Mouse (Mus musculus): Measurements from ENCODE around the gene Hoxa7. TPM values are rescaled to one million over a fixed set of nuclear protein-coding genes. Genes with fewer than 3 reads are reported as not detected.

The Hoxa7 gene
- polyA plus RNA-seq, 1 experiment from 2014 or later, result 0.34 TPM

DNA sequence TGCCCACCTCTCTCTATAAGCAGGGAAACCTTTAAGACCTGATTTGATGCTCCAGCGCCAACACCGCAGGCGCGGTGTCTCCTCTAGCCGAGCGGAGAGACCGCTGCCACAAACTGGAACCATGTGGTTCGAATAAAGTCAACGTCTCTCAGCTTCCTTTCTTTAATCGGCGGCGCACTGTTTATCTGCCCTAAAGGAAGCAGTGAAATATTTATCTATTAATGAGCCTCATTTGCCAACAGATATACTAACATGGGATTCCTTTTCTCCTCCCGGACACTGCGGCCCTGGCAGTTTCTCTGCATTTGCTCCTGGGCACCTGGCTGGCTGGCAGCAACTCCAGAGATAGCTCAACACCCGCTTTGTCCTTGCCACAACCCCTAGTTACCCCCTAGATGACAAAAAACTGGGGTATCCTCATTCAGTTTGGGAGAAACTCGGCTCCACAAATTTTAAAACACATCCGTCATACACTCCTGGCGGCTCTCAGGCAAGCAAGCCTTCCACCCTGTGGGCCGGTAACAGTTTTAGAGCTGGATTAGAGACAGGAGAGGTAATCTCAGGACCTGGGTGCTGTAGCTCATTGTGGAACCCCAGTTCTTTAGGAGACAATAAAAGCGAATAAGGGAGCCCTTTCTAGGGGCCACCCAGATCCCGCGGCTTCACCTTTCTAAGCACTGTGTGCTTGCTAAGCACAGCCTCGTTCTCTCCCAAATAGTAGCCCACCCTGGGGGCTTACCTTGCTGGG is 3.6 kb downstream of the Hoxa7 start:
- Histone ChIP-seq H3K4me3 (ENCODE audit: low read depth, low read length) (peak overlapping the region; percentile 14; the same call in 1 of the 2 replicates), H3K9me3 (replicated peaks; ENCODE audit: control insufficient read depth, low read length) (no peaks in the 10 kb centered on the region), H3K4me1 (ENCODE audit: control insufficient read depth, insufficient read depth, low read length) (no peaks in the 10 kb centered on the region; the same call in 1 of the 2 replicates), H3K27me3 (ENCODE audit: control insufficient read depth, insufficient read depth, low read length) (peaks cover 94% of the 10 kb centered on the region), H3K27ac (replicated peaks; ENCODE audit: low read depth, low read length) (no peak overlapping the region), H3K9ac (replicated peaks; ENCODE audit: low read length) (no peak overlapping the region), H3K4me2 (ENCODE audit: low read depth, low read length) (no peak overlapping the region; the same call in 1 of the 2 replicates), H3K36me3 (replicated peaks; ENCODE audit: control insufficient read depth, insufficient read depth, low read depth, low read length) (no peaks in the 10 kb centered on the region)
- ATAC-seq (replicated peaks; ENCODE audit: insufficient number of reproducible peaks, low FRiP score, low TSS enrichment, low read depth), result no peak
- 3% methylated on average over 23 of the region's 23 CpGs for WGBS
- no peak for DNase-seq (ENCODE audit: low spot score)

DNA sequence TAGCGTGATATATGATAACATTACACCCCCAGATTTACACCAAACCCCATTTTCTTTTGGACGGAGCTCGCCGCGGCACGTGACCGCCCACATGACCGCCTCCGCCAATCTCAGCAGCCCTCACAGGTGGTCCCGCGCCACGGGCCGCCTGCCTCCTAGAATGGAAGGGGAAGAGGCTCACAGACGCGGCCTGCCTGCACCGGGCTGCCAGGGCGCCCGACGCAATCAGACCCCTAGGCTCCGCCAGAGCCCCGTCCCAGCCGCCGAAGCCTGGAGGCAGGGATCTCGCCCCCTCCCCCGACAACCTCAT is 4.2 kb downstream of the Hoxa7 start:
- no peaks in the 10 kb centered on the region for H3K36me3 ChIP-seq (replicated peaks; ENCODE audit: control insufficient read depth, insufficient read depth, low read depth, low read length)
- under 1% methylated on average over 25 of the region's 25 CpGs for WGBS
- H3K9ac ChIP-seq (replicated peaks; ENCODE audit: low read length), result no peak overlapping the region
- no peak for ATAC-seq (replicated peaks; ENCODE audit: insufficient number of reproducible peaks, low FRiP score, low TSS enrichment, low read depth)
- peak overlapping the region; percentile 14; the same call in 1 of the 2 replicates for H3K4me3 ChIP-seq (ENCODE audit: low read depth, low read length)
- peak overlapping the region; percentile 31 for H3K4me2 ChIP-seq (ENCODE audit: low read depth, low read length)
- H3K27me3 ChIP-seq (ENCODE audit: control insufficient read depth, insufficient read depth, low read length), result peaks cover 94% of the 10 kb centered on the region
- no peaks in the 10 kb centered on the region; the same call in 1 of the 2 replicates for H3K4me1 ChIP-seq (ENCODE audit: control insufficient read depth, insufficient read depth, low read length)
- H3K27ac ChIP-seq (replicated peaks; ENCODE audit: low read depth, low read length), result no peak overlapping the region
- H3K9me3 ChIP-seq (replicated peaks; ENCODE audit: control insufficient read depth, low read length), result no peaks in the 10 kb centered on the region
- DNase-seq (ENCODE audit: low spot score), result peak; percentile 76

DNA sequence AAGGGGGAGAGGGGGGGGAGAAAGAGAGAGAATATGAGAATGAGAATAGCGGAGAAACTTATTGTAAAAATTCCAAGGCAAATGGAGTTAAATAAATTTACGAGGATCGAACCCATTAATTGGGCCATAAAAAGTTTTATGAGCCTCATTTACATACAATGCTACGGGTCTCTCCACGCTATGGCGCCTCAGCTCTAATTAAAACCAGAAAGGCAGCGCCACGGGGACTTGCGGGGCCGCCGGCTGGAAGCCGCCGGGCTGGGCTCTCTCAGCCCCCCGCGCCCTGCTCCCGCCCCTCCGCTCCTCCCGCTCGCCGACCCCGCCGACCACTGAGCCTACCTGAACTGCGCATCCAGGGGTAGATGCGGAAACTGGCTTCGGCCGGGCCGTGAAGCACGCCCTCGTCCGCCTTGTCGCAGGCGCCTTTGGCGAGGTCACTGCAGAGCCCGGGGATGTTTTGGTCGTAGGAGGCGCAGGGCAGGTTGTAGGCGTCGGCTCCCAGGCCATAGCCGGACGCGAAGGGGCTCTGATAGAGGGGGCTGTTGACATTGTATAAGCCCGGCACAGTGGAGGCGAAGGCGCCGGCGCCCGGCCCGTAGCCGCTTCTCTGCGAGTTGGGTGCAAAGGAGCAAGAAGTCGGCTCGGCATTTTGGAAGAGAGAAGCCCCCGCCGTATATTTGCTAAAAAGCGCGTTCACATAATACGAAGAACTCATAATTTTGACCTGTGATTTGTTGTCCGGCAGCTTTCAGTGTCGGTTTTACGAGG is 4.8 kb downstream of the Hoxa7 start:
- Histone ChIP-seq H3K36me3 (replicated peaks; ENCODE audit: control insufficient read depth, insufficient read depth, low read depth, low read length) (no peaks in the 10 kb centered on the region), H3K4me2 (ENCODE audit: low read depth, low read length) (peak overlapping the region; percentile 31), H3K4me1 (ENCODE audit: control insufficient read depth, insufficient read depth, low read length) (no peaks in the 10 kb centered on the region; the same call in 1 of the 2 replicates), H3K27ac (replicated peaks; ENCODE audit: low read depth, low read length) (no peak overlapping the region), H3K27me3 (ENCODE audit: control insufficient read depth, insufficient read depth, low read length) (peaks cover 94% of the 10 kb centered on the region), H3K9me3 (replicated peaks; ENCODE audit: control insufficient read depth, low read length) (no peaks in the 10 kb centered on the region), H3K4me3 (ENCODE audit: low read depth, low read length) (peak overlapping the region; percentile 14), H3K9ac (replicated peaks; ENCODE audit: low read length) (no peak overlapping the region)
- DNase-seq (ENCODE audit: low spot score) (no peak), ATAC-seq (replicated peaks; ENCODE audit: insufficient number of reproducible peaks, low FRiP score, low TSS enrichment, low read depth) (no peak)
- 3% methylated on average over 60 of the region's 60 CpGs for WGBS

DNA sequence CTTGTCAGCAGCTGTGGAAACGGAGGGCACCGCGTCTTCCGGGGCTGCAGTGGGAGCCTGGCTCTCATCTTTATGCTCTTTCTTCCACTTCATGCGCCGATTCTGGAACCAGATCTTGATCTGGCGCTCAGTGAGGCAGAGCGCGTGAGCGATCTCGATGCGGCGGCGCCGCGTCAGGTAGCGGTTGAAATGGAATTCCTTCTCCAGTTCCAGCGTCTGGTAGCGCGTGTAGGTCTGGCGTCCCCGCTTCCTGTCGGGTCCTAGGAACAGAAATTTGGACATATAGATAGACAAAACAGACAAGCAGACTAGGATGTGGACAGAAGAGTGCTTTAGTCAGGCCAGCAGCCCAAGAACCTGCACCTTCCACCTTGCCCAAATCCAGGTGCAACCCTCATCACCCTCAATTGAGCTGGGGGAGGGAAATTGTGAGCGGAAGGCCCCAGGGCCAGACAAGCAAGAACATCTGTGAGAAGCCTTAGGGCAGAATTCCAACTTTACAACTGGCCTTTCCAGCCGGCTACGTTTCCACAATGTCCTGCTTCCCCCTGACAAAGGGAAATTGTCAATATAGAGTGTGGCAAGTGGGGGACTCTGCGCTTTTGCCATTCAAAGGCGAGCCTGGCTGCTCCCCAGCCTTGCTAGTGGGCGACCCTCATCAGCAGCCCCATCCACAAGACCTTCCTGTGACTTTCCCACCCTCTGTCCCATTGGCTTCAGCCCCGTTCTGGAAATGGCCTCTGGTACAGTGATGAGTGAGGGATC is 5.7 kb downstream of the Hoxa7 start:
- Histone ChIP-seq H3K9me3 (replicated peaks; ENCODE audit: control insufficient read depth, low read length) (no peaks in the 10 kb centered on the region), H3K27ac (replicated peaks; ENCODE audit: low read depth, low read length) (no peak overlapping the region), H3K4me2 (ENCODE audit: low read depth, low read length) (no peak overlapping the region), H3K9ac (replicated peaks; ENCODE audit: low read length) (no peak overlapping the region), H3K36me3 (replicated peaks; ENCODE audit: control insufficient read depth, insufficient read depth, low read depth, low read length) (no peaks in the 10 kb centered on the region), H3K4me3 (ENCODE audit: low read depth, low read length) (no peak overlapping the region), H3K27me3 (ENCODE audit: control insufficient read depth, insufficient read depth, low read length) (peaks cover 96% of the 10 kb centered on the region), H3K4me1 (ENCODE audit: control insufficient read depth, insufficient read depth, low read length) (no peaks in the 10 kb centered on the region; the same call in 1 of the 2 replicates)
- ATAC-seq (replicated peaks; ENCODE audit: insufficient number of reproducible peaks, low FRiP score, low TSS enrichment, low read depth) (no peak), DNase-seq (ENCODE audit: low spot score) (no peak)
- 2% methylated on average over 30 of the region's 30 CpGs for WGBS

DNA sequence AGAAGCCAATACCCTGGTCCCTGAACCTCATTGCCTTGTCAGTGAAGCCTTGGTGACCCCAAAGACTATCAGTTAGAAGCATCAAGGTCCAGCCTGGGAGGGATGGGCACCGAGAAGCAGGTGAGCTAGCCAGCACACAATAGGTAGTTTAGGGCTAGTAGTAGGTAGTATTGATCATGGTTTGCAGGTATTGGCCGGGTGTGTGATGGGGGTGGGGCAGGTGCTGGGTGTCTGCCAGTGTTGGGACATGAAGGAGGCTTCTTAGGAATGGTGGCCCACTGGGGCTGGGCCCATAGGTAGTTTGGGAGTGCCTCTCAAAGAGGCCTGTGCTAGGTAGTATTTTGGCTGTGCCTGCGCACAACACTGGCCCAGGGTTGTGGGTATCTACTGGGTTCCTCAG is 6.6 kb downstream of the Hoxa7 start:
- Histone ChIP-seq H3K36me3 (replicated peaks; ENCODE audit: control insufficient read depth, insufficient read depth, low read depth, low read length) (no peaks in the 10 kb centered on the region), H3K4me2 (ENCODE audit: low read depth, low read length) (no peak overlapping the region), H3K27me3 (ENCODE audit: control insufficient read depth, insufficient read depth, low read length) (peaks cover 95% of the 10 kb centered on the region), H3K9ac (replicated peaks; ENCODE audit: low read length) (no peak overlapping the region), H3K9me3 (replicated peaks; ENCODE audit: control insufficient read depth, low read length) (no peaks in the 10 kb centered on the region), H3K4me3 (ENCODE audit: low read depth, low read length) (no peak overlapping the region), H3K4me1 (ENCODE audit: control insufficient read depth, insufficient read depth, low read length) (no peaks in the 10 kb centered on the region; the same call in 1 of the 2 replicates), H3K27ac (replicated peaks; ENCODE audit: low read depth, low read length) (no peak overlapping the region)
- ATAC-seq (replicated peaks; ENCODE audit: insufficient number of reproducible peaks, low FRiP score, low TSS enrichment, low read depth), result no peak
- DNase-seq (ENCODE audit: low spot score), result no peak
- WGBS, result 21% methylated on average over 3 of the region's 3 CpGs

DNA sequence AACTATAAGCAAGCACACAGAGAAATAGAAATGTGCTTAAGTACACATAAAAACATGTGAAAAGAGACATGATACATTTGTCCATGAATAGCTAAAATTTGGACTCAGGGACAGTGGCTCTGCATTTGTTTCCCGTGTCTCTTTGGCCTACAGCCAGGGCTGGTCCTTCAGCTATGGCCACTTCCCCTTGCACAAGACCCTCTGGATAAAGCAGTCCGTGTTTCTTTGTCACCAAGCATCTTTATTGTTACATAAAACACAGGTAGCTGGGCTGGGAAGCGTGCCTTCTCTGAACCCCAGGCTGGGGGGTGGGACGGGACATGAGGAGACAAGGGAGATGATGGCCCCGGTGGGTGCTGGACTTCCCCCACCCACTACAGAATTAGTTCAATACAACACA is 7.4 kb downstream of the Hoxa7 start:
- H3K9me3 ChIP-seq (replicated peaks; ENCODE audit: control insufficient read depth, low read length), result no peaks in the 10 kb centered on the region
- H3K27ac ChIP-seq (replicated peaks; ENCODE audit: low read depth, low read length), result no peak overlapping the region
- H3K4me2 ChIP-seq (ENCODE audit: low read depth, low read length), result no peak overlapping the region

DNA sequence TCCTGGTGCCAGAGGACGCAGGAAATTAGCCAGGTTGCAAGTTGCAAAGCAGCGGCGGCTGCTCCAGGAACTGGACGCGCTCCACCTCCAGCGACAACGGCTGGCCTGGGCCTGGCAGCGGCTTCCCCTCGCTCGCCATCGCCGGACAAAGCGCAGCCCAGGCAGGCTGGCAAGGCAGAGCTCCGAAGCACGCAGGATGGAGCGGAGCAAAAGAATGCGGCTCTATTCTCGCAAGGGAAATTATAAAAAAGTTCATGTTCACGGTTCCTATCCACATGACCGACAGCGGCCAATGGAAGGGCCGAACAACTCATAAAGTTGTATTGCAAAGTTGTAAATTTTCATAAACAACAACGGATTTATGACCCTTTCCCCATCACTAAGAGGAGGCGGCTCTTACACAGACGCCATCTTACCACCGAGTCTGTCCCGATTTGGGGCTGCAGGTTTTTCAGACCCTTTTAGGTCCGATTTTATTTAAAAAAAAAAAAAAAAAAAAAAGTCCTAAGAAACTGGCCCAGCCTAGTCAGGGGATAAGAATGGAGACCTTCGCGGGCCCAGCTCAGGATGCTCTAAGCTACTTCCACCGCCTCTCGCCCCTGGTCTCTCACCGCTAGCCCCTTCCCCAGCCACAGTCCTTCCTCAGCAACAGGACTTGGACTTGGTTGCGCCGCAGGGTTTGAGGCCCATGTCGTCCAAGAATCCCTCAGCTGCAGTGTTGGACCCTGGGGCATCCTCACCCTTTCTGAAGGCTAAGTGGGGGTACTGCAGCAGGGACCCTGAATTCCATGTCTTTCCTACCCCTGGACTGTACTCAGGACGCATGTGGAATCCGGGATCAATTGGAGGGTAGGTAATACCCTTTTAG is 8.3 kb downstream of the Hoxa7 start, which contains the start of the genes Hoxa3 and Gm28308:
TSS of gene Hoxa3 (minus strand) at position 218 of the 868 bp plus-strand sequence.
TSS of gene Gm28308 (minus strand) at position 221 of the 868 bp plus-strand sequence.
- Histone ChIP-seq H3K27ac (replicated peaks; ENCODE audit: low read depth, low read length) (no peak within 1 kb of the TSS), H3K9ac (replicated peaks; ENCODE audit: low read length) (no peak within 1 kb of the TSS), H3K9me3 (replicated peaks; ENCODE audit: control insufficient read depth, low read length) (no peaks in the 10 kb centered on the region), H3K4me2 (ENCODE audit: low read depth, low read length) (no peak within 1 kb of the TSS), H3K4me3 (ENCODE audit: low read depth, low read length) (no peak within 1 kb of the TSS), H3K36me3 (replicated peaks; ENCODE audit: control insufficient read depth, insufficient read depth, low read depth, low read length) (no peaks in the 10 kb centered on the region), H3K4me1 (ENCODE audit: control insufficient read depth, insufficient read depth, low read length) (no peaks in the 10 kb centered on the region; the same call in 1 of the 2 replicates), H3K27me3 (ENCODE audit: control insufficient read depth, insufficient read depth, low read length) (peaks cover 95% of the 10 kb centered on the region)
- WGBS, result 2% methylated on average over 38 of the region's 38 CpGs
- DNase-seq (ENCODE audit: low spot score), result no peak
- no peak for ATAC-seq (replicated peaks; ENCODE audit: insufficient number of reproducible peaks, low FRiP score, low TSS enrichment, low read depth)

More for the DNA sequence above, 7.4 kb downstream of the Hoxa7 start:
- Histone ChIP-seq H3K4me3 (ENCODE audit: low read depth, low read length) (no peak overlapping the region), H3K4me1 (ENCODE audit: control insufficient read depth, insufficient read depth, low read length) (no peaks in the 10 kb centered on the region; the same call in 1 of the 2 replicates), H3K27me3 (ENCODE audit: control insufficient read depth, insufficient read depth, low read length) (peaks cover 96% of the 10 kb centered on the region), H3K9ac (replicated peaks; ENCODE audit: low read length) (no peak overlapping the region), H3K36me3 (replicated peaks; ENCODE audit: control insufficient read depth, insufficient read depth, low read depth, low read length) (no peaks in the 10 kb centered on the region)
- ATAC-seq (replicated peaks; ENCODE audit: insufficient number of reproducible peaks, low FRiP score, low TSS enrichment, low read depth) (no peak), DNase-seq (ENCODE audit: low spot score) (no peak)
- 14% methylated on average over 5 of the region's 5 CpGs for WGBS

Measured in embryonic facial prominence, embryonic 11.5 days (tissue).